Mouse (Mus musculus): ENCODE measurements around the gene Ccnf. TPM values are rescaled to one million over a fixed set of nuclear protein-coding genes. Genes with fewer than 3 reads are reported as not detected.

The Ccnf gene
- polyA plus RNA-seq (2012; rRNA removed): 4.4 and 4.8 TPM in 2 replicates

DNA sequence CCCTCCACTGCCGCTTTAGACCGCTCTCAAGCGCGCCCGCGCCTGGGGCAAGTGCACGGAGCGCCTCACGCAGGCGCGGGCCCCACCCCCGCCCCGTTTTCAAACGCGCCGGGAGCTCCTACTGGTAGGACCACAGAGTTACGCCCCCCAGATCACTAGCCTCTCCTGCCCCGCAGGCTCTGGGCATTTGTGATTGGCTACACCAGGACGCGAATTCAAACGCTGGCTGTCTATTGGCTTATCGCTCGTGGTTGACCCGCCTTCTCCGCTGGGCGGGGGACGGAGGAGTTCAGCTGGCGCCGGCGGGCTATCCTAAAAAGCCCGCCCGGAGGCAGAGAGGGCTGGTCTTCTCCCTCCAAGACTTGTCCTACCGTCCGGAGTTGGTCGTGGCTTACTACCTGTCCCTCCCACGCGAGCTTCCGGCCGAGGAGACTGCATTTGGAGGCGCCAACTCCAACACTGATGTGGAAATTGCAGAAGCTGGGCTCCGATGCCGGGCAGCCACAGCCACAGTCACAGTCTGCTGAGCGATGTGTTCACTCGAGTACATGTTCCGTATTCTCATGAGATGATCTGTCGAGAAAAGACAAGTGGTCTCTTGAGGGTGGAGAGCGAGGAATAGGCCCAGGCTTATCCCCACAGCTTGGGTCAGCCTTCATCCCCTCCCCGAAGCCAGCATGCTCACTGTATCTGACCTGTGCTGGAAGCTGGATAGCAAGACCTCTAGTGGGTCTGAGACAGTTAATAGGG is at the start of gene Ccnf:
Ccnf (minus strand) TSS at position 165 of the 750 bp plus-strand sequence.
- no peak within 1 kb of the TSS for H3K27ac ChIP-seq (ENCODE audit: insufficient read depth, low read length)
- 0 out of 2 replicates have a peak, but pooled peaks cover 3% of the 10 kb centered on the region for H3K4me1 ChIP-seq (ENCODE audit: control insufficient read depth, insufficient read depth, low read length)
- TF ChIP-seq POLR2A (IDR thresholded peaks at IDR 0.05; ENCODE audit: extremely low read depth, insufficient read depth, low read length): peak; percentile 45; the same call in 1 of the 2 replicates
- TF ChIP-seq CTCF (IDR thresholded peaks at IDR 0.05; ENCODE audit: extremely low read depth, insufficient read depth, low read length): no peak
- peak within 1 kb of the TSS; percentile 47 for H3K4me3 ChIP-seq (ENCODE audit: insufficient read depth, low read length)

- Histone ChIP-seq H3K27ac (ENCODE audit: insufficient read depth, low read length) (no peak overlapping the region), H3K4me3 (ENCODE audit: insufficient read depth, low read length) (no peak overlapping the region), H3K4me1 (ENCODE audit: control insufficient read depth, insufficient read depth, low read length) (no peaks in the 10 kb centered on the region)
- TF ChIP-seq CTCF (IDR thresholded peaks at IDR 0.05; ENCODE audit: extremely low read depth, insufficient read depth, low read length) (no peak), POLR2A (IDR thresholded peaks at IDR 0.05; ENCODE audit: extremely low read depth, insufficient read depth, low read length) (no peak)
These were observed 49.4 kb upstream of the Ccnf start for GRCm38 (mm10) chr17:24300651-24301050.

DNA sequence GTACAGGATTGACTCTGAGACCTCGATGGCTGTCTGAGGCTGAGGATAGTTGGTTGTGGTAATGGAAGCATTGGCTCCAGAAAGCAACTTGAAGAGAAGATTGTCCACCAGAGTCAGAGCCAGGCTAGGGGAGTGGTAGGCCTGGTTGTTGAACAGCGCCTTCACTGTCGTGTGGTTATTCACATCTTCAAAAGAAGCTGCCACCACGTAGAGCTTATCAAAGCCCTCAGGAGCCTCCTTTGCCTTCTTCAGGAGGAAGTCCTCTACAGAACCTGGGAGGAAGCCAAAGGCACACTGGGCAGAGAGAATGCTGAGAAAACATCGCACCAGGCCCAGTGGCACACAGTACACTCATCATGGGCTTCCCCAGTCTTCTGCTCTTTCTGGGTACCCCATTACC is 38.1 kb upstream of the Ccnf start:
- TF ChIP-seq POLR2A (IDR thresholded peaks at IDR 0.05; ENCODE audit: extremely low read depth, insufficient read depth, low read length): no peak
- no peak for TF ChIP-seq CTCF (IDR thresholded peaks at IDR 0.05; ENCODE audit: extremely low read depth, insufficient read depth, low read length)
- no peak overlapping the region for H3K27ac ChIP-seq (ENCODE audit: insufficient read depth, low read length)
- no peaks in the 10 kb centered on the region for H3K4me1 ChIP-seq (ENCODE audit: control insufficient read depth, insufficient read depth, low read length)
- no peak overlapping the region for H3K4me3 ChIP-seq (ENCODE audit: insufficient read depth, low read length)

DNA sequence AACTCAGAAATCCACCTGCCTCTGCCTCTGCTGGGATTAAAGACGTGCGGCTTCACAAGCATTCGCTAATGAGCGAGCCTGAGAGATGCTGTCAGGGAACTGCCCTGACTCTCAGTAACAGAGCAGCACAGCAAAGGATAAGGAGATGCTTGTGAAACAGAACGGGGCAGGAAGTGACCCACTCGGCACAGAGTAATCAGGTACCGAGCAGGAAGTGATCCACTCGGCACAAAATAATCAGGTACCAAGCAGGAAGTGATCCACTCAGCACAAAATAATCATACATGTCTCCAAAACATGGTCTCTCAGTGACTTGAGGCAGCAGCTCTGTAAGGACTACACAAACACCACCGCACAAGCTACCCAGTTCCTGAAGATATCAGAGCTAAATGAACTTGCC is 37.2 kb upstream of the Ccnf start:
- Histone ChIP-seq H3K4me3 (ENCODE audit: insufficient read depth, low read length) (no peak overlapping the region), H3K4me1 (ENCODE audit: control insufficient read depth, insufficient read depth, low read length) (no peaks in the 10 kb centered on the region), H3K27ac (ENCODE audit: insufficient read depth, low read length) (no peak overlapping the region)
- TF ChIP-seq CTCF (IDR thresholded peaks at IDR 0.05; ENCODE audit: extremely low read depth, insufficient read depth, low read length): no peak
- no peak for TF ChIP-seq POLR2A (IDR thresholded peaks at IDR 0.05; ENCODE audit: extremely low read depth, insufficient read depth, low read length)

GRCm38 (mm10) chr17:24285680-24286079 is 34.4 kb upstream of the Ccnf start:
- no peaks in the 10 kb centered on the region for H3K4me1 ChIP-seq (ENCODE audit: control insufficient read depth, insufficient read depth, low read length)
- H3K4me3 ChIP-seq (ENCODE audit: insufficient read depth, low read length): no peak overlapping the region
- no peak overlapping the region for H3K27ac ChIP-seq (ENCODE audit: insufficient read depth, low read length)
- no peak for TF ChIP-seq CTCF (IDR thresholded peaks at IDR 0.05; ENCODE audit: extremely low read depth, insufficient read depth, low read length)

DNA sequence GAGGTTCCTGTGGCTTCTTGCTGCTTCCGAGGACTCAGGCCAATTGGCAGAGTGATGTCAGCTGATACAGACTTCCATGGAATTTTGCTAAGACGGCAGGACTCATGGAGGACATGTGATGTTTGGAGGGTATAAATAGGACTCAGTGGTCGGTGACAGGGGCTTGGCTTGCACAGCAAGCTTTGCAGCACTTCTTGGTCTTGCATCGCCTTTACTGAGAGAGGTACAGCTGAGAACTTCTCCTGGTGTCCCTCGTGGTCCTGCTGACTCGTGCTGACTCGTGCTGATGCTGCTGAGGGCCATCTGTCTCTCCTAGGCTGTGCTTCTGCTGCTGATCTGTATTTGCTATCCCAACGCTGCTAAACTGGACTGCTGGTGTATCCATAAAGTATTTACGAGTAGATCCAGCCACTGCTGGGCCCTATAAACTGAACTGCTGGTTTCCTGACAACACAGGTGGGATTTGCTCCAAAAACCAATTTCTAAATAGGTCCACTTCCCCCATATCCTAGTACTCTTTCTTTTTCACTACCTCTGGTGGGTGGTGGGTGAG is 32.1 kb upstream of the Ccnf start:
- Histone ChIP-seq H3K4me1 (ENCODE audit: control insufficient read depth, insufficient read depth, low read length) (no peaks in the 10 kb centered on the region), H3K4me3 (ENCODE audit: insufficient read depth, low read length) (no peak overlapping the region), H3K27ac (ENCODE audit: insufficient read depth, low read length) (no peak overlapping the region)
- TF ChIP-seq POLR2A (IDR thresholded peaks at IDR 0.05; ENCODE audit: extremely low read depth, insufficient read depth, low read length) (no peak), CTCF (IDR thresholded peaks at IDR 0.05; ENCODE audit: extremely low read depth, insufficient read depth, low read length) (no peak)

DNA sequence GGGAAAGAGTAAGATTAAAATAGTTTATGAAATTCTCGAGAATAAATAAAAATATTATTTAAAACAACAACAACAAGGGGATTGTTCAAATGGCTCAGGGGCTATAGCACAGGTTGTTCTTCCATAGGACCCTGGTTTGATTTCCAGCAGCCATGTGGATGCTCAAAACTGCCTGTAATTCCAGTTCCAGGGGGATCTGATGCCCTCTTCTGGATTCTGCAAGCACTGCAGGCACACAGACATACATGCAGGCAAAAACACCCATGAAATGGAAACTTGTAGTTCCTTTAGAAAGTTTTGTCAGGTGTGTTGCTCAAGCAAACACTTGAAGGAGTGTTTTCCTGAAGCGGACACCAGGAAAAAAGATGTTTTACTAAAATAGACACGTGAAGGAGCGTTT is 31.4 kb upstream of the Ccnf start:
- TF ChIP-seq POLR2A (IDR thresholded peaks at IDR 0.05; ENCODE audit: extremely low read depth, insufficient read depth, low read length): no peak
- 0 out of 2 replicates have a peak, but pooled peaks have one; percentile 3 for TF ChIP-seq CTCF (IDR thresholded peaks at IDR 0.05; ENCODE audit: extremely low read depth, insufficient read depth, low read length)
- Histone ChIP-seq H3K4me3 (ENCODE audit: insufficient read depth, low read length) (no peak overlapping the region), H3K4me1 (ENCODE audit: control insufficient read depth, insufficient read depth, low read length) (no peaks in the 10 kb centered on the region), H3K27ac (ENCODE audit: insufficient read depth, low read length) (no peak overlapping the region)

- H3K4me3 ChIP-seq (ENCODE audit: insufficient read depth, low read length): no peak overlapping the region
- no peak overlapping the region for H3K27ac ChIP-seq (ENCODE audit: insufficient read depth, low read length)
- no peaks in the 10 kb centered on the region for H3K4me1 ChIP-seq (ENCODE audit: control insufficient read depth, insufficient read depth, low read length)
- no peak for TF ChIP-seq POLR2A (IDR thresholded peaks at IDR 0.05; ENCODE audit: extremely low read depth, insufficient read depth, low read length)
- TF ChIP-seq CTCF (IDR thresholded peaks at IDR 0.05; ENCODE audit: extremely low read depth, insufficient read depth, low read length): no peak
These were observed 28.6 kb upstream of the Ccnf start for GRCm38 (mm10) chr17:24279907-24280306.

- Histone ChIP-seq H3K4me1 (ENCODE audit: control insufficient read depth, insufficient read depth, low read length) (no peaks in the 10 kb centered on the region), H3K4me3 (ENCODE audit: insufficient read depth, low read length) (no peak overlapping the region), H3K27ac (ENCODE audit: insufficient read depth, low read length) (no peak overlapping the region)
- no peak for TF ChIP-seq CTCF (IDR thresholded peaks at IDR 0.05; ENCODE audit: extremely low read depth, insufficient read depth, low read length)
- no peak for TF ChIP-seq POLR2A (IDR thresholded peaks at IDR 0.05; ENCODE audit: extremely low read depth, insufficient read depth, low read length)
These were observed 15.8 kb upstream of the Ccnf start for GRCm38 (mm10) chr17:24267133-24267532.

DNA sequence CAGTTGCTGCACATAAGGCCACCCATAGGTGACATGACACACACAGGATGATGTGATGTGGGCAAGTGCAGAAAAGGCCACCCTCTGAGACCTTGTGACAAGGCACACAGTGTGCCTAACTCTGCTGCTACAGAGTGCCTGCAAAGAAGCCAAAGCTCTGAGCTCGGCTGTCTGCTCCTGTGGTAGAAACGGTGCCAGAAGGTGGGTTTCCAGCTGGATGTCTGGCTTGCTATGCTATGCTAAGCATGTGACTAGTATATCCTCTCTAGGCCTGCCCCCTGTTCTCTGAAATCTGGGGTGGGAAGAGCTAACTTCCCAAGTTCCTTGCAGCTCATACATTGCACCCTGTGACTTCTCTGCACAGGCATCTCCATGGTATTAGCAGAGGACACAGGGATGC is 13.5 kb upstream of the Ccnf start:
- no peaks in the 10 kb centered on the region for H3K4me1 ChIP-seq (ENCODE audit: control insufficient read depth, insufficient read depth, low read length)
- H3K27ac ChIP-seq (ENCODE audit: insufficient read depth, low read length): no peak overlapping the region
- TF ChIP-seq POLR2A (IDR thresholded peaks at IDR 0.05; ENCODE audit: extremely low read depth, insufficient read depth, low read length): no peak
- no peak for TF ChIP-seq CTCF (IDR thresholded peaks at IDR 0.05; ENCODE audit: extremely low read depth, insufficient read depth, low read length)
- no peak overlapping the region for H3K4me3 ChIP-seq (ENCODE audit: insufficient read depth, low read length)
